Mouse (Mus musculus): ENCODE measurements around the gene Krtap19-3.
A peak's percentile ranks its signal among the peaks of the same experiment; 100 is the strongest.

The Krtap19-3 gene

DNA sequence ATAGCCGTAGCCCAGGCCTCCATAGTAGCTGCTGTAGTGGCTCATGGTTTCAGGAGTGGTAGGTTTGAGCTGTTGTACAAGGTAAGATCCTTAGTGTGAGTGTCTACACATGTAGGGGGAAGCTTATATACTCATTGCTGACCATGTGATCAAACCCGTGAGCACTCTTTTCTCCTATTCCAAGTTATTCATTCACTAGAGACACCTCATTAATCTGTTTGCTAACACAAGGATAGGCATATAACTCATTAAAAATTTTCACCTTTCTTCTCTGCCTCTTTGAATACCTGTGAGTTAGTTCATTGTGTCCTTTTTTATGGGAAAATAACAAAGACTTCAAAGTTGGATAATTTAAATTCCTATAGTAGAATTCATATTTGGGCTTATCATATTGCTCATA lies at the start of gene Krtap19-3:
Gene Krtap19-3, minus strand, starts transcription at position 101 of the 400 bp plus-strand sequence.
- no peak for DNase-seq

DNA sequence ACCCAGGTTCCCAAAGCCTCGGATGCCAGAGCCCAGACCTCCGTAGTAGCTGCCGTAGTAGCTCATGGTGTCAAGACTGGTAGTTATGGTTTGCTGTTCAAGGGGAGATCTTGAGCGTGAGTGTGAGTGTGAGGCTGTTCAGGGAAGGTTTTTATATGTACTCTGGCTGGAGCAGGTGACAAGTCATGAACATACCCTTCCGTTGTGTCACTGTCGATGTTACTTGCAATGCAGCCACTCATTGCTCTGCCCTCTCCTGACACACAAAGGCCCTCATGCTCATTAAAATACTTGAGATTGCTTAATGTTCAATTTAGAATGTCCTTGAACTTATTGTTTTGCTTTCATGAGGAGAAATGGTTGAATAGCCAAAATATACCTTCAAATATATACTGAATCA lies 18.5 kb upstream of the Krtap19-3 start, which contains the start of gene Krtap19-5:
Gene Krtap19-5, minus strand, starts transcription at position 101 of the 400 bp plus-strand sequence.
- no peak for DNase-seq

GRCm38 (mm10) chr16:88886870-88887269 lies 9.0 kb upstream of the Krtap19-3 start:
- no peak for DNase-seq

- DNase-seq = no peak
Observed at GRCm38 (mm10) chr16:88884989-88885388, 7.2 kb upstream of the Krtap19-3 start, which contains the start of gene Krtap19-4. Krtap19-4 (minus strand) TSS chr16:88885089.

- DNase-seq = no peak
Observed at GRCm38 (mm10) chr16:88874169-88874568, 3.7 kb downstream of the Krtap19-3 start, which contains the start of gene Krtap19-2. Krtap19-2 (minus strand) TSS chr16:88874269.

GRCm38 (mm10) chr16:88869311-88869710 lies 8.5 kb downstream of the Krtap19-3 start, which contains the start of gene Krtap19-1:
Krtap19-1 (minus strand) TSS chr16:88869411.
- no peak for DNase-seq

DNA sequence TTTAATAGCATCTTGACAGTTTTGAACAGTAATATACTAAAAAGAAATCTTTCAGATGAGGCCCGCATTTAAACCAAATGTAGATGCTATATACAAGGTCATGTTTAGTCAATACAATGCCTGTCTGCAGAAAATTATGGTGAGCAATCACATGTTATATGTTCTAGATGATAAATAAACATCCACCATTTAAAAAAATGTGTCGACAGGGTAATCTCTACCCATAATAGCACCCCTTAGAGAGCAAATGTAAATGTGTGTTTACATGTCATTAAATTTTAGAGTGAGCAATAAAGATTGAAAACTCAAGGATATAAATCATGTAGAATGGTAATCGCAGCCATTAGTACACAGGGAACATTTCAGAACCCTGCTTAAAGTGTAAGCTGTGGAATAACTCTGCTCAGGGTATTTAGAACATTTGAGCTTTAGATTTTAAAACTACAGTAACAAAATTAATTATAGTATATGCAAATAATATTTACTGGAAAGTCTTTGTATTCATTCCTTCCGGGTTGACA lies 12.9 kb downstream of the Krtap19-3 start:
- no peak for DNase-seq

DNA sequence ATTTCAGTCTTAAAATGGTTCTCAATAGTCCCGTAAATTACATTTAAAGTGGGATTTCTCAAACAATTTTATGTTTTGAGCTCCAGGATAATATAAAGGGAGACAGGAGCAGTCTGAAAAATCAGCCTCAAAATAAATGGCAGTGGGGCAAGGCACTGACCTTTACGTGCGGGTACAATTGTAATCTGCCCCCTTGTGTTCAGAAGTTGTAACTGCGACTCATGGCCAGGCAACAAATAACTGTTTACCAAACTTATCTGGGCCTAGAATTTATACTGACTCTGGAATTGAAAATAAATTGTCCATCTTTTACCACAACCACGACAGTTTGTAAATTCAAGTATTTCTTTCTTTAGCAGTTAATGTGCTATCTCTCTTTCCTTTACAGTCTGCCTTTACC lies 26.4 kb downstream of the Krtap19-3 start:
- DNase-seq = peak; percentile 12

DNA sequence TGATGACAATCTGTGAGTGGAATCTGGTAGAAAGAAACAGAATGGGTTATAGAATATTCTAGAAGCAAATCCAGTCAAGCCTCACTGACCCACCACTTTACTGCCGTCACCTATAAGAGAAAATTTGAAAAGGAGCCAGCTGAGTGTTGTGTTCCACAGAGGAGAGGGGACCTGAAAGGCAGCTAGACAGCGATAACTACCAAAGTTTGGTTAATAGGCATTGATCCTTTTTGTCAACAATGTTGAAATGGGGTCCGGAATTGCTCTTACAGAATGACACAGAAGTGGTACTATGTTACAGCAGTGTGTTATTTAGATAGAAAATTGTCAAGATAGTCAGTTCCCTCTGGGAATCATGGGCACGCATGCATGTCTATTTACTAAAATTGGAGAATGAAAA lies 29.3 kb downstream of the Krtap19-3 start:
- DNase-seq = no peak

GRCm38 (mm10) chr16:88847363-88847762 lies 30.5 kb downstream of the Krtap19-3 start:
- DNase-seq = no peak

Data from cerebellum, postnatal 36 days (tissue).